Mouse (Mus musculus) heart, embryonic 13.5 days (tissue): ENCODE results near the gene Smo. TPM values are rescaled to one million over a fixed set of nuclear protein-coding genes. Genes with fewer than 3 reads are reported as not detected.

Experiments
- ATAC-seq: fragments of 200-750 bp; cut with Nextera tagmentation; 2 replicates; pipeline ENCODE4 v1.8.0; 2017; ENCODE audit warnings: moderate TSS enrichment; ENCODE audit not compliant: insufficient number of reproducible peaks, low FRiP score, low TSS enrichment; ENCODE audit errors: extremely low read depth
- H3K27ac ChIP-seq: fragments of 300-500 bp; sonication (generic); replicated peaks from 2 replicates; pipeline ENCODE4 v1.5.1; 2015; ENCODE audit warnings: moderate library complexity, mild to moderate bottlenecking, inconsistent platforms
- H3K27me3 ChIP-seq: fragments of 300-500 bp; sonication (generic); replicated peaks from 2 replicates; pipeline ENCODE4 v1.6.1; 2015; ENCODE audit warnings: mild to moderate bottlenecking, inconsistent platforms
- H3K36me3 ChIP-seq: fragments of 300-500 bp; sonication (generic); 2 replicates; pipeline ENCODE4 v1.6.1; 2015; ENCODE audit warnings: mild to moderate bottlenecking, inconsistent platforms
- H3K4me1 ChIP-seq: fragments of 300-500 bp; sonication (generic); 2 replicates; pipeline ENCODE4 v1.6.1; 2015; ENCODE audit warnings: inconsistent platforms
- H3K4me2 ChIP-seq: fragments of 300-500 bp; sonication (generic); 2 replicates; pipeline ENCODE4 v1.6.1; 2015; ENCODE audit warnings: inconsistent platforms, mild to moderate bottlenecking, moderate library complexity
- H3K4me3 ChIP-seq: fragments of 300-500 bp; sonication (generic); 2 replicates; pipeline ENCODE4 v1.5.1; 2015; ENCODE audit warnings: moderate library complexity, mild to moderate bottlenecking, inconsistent platforms
- H3K9ac ChIP-seq: fragments of 300-500 bp; sonication (generic); 2 replicates; pipeline ENCODE4 v1.6.1; 2015; ENCODE audit warnings: inconsistent platforms, mild to moderate bottlenecking, moderate library complexity
- H3K9me3 ChIP-seq: fragments of 300-500 bp; sonication (generic); 2 replicates; pipeline ENCODE4 v1.6.1; 2016; ENCODE audit warnings: inconsistent platforms
- WGBS: fragments of 180-500 bp; shearing (Covaris S2); methylation state at CpG from one replicate; pipeline ENCODE4 v1.1.7; 2015; ENCODE audit warnings: mixed read lengths; 5-methylcytosine and 5-hydroxymethylcytosine counted together
- polyA plus RNA-seq: library from polyadenylated mRNA; unstranded; fragments of >200 nt; fragmentation: Nextera tagmentation; extraction: Ambion mirVana; gene quantifications from 2 replicates; pipeline ENCODE4 v1.2.1, GENCODE M21; 2015

Gene Smo
- polyA plus RNA-seq, 1 experiment from 2014 or later = 16.4 TPM

- no peaks in the 10 kb centered on the region for H3K36me3 ChIP-seq
- WGBS = 80% methylated on average over 3 of the region's 3 CpGs
- no peak overlapping the region for H3K9ac ChIP-seq
- no peaks in the 10 kb centered on the region for H3K27me3 ChIP-seq
- H3K4me2 ChIP-seq = no peak overlapping the region
- no peak for ATAC-seq
- H3K4me3 ChIP-seq = no peak overlapping the region
- H3K9me3 ChIP-seq = no peaks in the 10 kb centered on the region
- no peaks in the 10 kb centered on the region for H3K4me1 ChIP-seq
- H3K27ac ChIP-seq = no peak overlapping the region
These were observed 68.7 kb downstream of the Smo start for GRCm38 (mm10) chr6:29804006-29804405.

GRCm38 (mm10) chr6:29805381-29805780 lies 70.1 kb downstream of the Smo start:
- Histone ChIP-seq H3K9ac (no peak overlapping the region), H3K27ac (no peak overlapping the region), H3K36me3 (no peaks in the 10 kb centered on the region), H3K4me2 (no peak overlapping the region), H3K4me1 (no peaks in the 10 kb centered on the region), H3K4me3 (no peak overlapping the region), H3K9me3 (no peaks in the 10 kb centered on the region), H3K27me3 (no peaks in the 10 kb centered on the region)
- no peak for ATAC-seq
- 74% methylated on average over 2 of the region's 2 CpGs for WGBS

Other genes starting within 250 kb of the Smo start
- gene Kcp, start 227.6 kb upstream of the Smo start, polyA plus RNA-seq = 11.9 and 13.0 TPM in 2 replicates
- 7.4 and 7.9 TPM in 2 replicates for gene Irf5, start 208.9 kb upstream of the Smo start, polyA plus RNA-seq
- gene Tnpo3, start 125.6 kb upstream of the Smo start, polyA plus RNA-seq = 57.6 and 58.3 TPM in 2 replicates
- gene Tspan33, start 41.3 kb upstream of the Smo start, polyA plus RNA-seq = 5.8 and 9.4 TPM in 2 replicates
- 7.0 TPM in 2 replicates for gene Ahcyl2, start 32.5 kb downstream of the Smo start, polyA plus RNA-seq
- gene Strip2, start 181.5 kb downstream of the Smo start, polyA plus RNA-seq = 37.4 and 39.3 TPM in 2 replicates